Mouse (Mus musculus): ENCODE measurements at regions not wholly inside any gene's neighbourhood (a gene's known extent, or its start where the extent isn't known, plus 50 kb on each side); places are given as distances from the start of the nearest gene placed in this dataset.

- no peak for TF ChIP-seq GATA1 (IDR thresholded peaks at IDR 0.05; ENCODE audit: borderline replicate concordance, low read length)
- TF ChIP-seq FLI1 (IDR thresholded peaks at IDR 0.05; ENCODE audit: low read length) = no peak
Measured at GRCm38 (mm10) chr12:25310293-25310946, 213.5 kb upstream of the Id2 start.

Measured in megakaryocyte, embryonic 14.5 days (primary cell).